Mouse (Mus musculus): ENCODE measurements around the gene Usf2.

DNA sequence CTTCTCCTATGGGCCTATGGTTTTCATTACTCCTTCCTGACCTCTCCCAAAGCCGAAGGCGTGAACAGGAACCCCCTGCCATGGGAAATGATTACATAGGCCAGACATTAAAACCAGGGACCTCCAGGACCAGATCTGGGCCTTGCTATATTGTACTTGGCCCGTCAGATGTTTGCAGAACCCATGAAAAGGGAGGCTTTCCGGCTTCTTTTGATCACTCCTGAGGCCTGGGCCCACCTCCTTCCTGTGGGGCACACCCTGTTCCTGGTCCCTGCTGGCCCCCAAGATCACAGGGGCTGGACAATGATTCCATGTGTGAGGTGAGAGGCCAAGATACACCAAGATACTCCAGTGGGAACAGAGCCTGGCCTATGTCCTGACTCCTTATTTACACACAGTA lies 12.6 kb upstream of the Usf2 start:
- TF ChIP-seq CTCF (IDR thresholded peaks at IDR 0.05; ENCODE audit: borderline replicate concordance, control insufficient read depth, extremely low read depth, insufficient read depth, low read length, poor library complexity), result no peak
- no peak for TF ChIP-seq POLR2A (IDR thresholded peaks at IDR 0.05; ENCODE audit: control insufficient read depth, extremely low read depth, insufficient read depth, low read length, poor library complexity)

Data from thymus, adult 2 months (tissue).